Mouse (Mus musculus): ENCODE measurements at regions not wholly inside any gene's neighbourhood (a gene's known extent, or its start where the extent isn't known, plus 50 kb on each side); places are given as distances from the start of the nearest gene placed in this dataset.

DNA sequence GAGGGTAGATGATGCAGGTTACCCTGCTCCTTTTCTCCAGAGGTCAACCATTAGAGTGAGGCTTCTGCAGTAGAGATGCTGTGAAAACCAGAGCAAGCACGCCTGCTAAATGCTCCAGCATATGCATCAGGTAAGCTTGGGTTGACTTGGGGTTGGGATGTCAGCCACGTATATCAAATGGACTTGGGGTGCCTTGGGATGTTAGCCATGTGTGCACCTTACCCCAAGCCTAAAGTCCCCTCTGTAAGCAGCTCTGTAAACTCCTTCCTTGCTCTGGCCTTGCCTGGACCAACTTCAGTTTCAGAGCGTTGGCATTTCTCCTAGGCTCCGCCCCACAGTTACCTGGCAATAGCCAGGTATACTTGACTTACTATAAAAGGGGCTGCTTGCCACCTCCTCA, 155.3 kb upstream of the Tmtc1 start:
- no peak for DNase-seq

DNA sequence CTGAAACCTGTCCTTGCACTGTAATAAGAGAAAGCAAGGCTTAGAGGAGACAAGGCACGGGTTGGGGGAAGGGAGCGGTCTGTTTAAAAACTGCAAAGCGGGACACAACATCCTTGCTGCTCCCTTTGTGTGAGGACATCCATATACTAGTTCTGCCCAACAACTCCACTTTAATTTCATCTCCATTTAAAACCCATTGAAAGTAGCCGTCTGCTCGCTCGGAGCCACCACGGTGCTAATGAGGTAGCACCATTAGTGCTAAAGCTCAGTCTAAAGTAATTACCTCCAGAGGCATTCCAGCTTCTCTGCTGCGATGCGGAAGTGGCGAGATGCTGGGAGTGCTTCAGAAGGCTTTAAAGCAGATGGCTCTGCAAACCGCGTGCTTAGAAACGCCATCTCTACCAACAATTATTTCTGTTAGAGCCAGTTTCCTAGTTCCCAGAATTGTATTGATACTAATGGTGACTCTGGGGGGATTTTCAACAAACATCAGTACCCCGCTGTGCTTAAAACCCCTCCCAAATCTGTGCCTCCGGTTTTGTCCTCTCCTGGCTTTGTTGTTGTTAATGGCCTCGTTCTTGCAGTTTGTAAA, 154.7 kb upstream of the Tmtc1 start:
- no peak for DNase-seq

DNA sequence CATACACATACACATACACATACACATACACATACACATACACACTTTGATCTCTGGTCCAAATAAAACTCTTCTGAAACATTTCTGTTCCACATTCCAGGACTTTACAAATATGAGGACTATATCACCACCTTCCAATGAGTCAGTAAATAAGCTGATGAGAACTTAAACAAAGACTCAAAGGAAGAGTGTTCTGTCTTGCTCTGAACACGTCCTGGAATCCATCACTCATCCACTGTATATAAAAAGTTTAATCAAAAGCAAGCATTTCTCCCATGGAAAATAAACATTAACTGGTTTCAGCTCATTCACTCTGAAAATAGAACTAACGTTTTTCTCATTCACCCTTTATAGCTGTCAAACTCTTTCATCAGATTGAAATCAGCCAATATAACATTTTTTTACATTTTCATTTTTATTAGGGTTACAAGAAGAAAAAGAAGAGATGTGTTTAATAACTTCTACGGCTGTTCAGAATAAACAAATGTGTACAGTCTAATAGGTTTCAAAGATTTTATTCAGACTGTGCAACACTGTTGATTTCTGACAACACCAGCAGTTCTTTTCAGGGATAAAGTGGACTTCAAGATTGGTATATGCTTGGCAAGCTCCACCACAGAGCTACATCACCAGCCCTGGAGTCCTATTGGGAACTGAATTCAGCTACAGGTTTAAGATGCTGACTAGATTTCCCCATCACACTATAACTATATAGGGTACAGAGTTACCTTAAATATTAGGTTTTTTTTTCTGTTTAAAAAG, 151.0 kb upstream of the Tmtc1 start:
- no peak for DNase-seq

DNA sequence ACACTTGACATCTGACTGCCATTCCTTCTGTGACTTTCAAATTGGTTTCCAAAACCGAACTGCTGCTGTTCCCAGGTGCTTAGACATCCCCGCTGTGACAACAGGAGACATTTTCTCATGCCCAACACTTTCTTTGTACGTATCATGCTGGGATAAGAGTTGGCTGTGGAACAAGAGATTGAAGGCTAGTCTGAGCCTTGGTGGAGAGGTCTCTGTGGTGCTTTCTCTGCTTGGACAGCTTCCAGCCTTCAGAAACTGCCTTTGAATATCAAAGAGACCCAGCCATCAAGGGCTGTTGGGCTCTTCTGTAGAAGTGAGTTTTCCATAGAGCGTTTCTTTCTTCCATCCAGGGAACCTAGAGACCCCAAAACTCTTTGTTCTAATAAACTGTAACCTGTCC, 144.8 kb upstream of the Tmtc1 start:
- DNase-seq = no peak

DNA sequence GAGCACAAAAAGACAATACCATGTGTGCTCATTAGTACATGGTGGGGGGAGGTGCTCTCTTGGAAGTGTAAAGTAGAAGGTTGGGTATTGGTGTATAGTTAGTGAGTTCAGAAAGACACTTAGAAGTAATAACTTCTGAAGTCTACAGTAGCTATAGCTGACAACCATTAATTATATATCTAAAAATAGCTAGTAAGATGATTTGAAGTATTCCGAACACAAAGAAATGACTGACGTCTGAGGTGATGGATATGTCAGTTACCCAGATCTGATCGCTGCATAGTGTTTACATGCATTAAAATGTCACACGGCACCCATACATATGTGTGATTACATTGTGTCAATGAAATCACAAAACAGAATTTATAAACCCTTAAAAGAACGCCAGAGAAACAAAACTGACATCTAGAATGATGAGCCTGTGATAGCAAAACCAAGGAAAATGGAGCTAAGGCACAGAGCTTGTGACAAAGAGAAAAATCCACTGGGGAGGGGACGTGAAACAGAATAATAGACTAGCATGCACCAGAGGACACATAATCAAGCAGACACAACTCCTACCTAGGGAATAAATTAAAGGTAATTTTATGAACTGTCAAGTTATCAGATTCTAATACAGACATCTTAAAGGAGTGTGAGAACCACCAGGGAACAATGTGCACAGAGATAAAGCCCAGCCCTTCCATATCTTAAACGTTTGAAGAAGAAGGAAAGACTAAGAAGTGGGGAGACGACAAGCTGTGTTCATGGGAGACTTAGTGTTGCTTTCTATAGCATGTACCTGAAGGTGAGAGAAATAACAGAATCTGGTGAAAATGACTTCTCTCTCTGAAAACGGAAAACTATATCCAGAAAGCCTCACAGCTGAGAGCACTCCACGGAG, 142.5 kb upstream of the Tmtc1 start:
- no peak for DNase-seq

DNA sequence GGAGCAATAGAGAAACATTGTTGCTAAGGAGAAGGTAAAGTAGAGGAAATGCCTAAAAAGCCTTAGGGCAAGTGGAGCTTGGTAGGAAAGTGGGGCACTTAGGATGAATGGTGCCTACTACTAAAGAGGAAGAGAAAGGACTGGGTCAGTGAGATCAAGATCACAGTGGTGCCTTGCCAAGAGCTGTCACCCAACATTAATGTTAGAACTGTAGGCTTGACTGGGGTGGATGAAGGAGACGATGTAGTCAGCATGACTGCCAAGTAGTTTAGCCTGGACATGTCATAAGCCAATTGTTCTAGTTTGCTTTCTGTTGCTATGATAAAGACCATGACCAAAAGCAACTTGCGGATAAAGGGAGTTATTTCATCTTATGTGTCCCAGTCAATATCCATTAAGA, 139.9 kb upstream of the Tmtc1 start:
- no peak for DNase-seq

DNA sequence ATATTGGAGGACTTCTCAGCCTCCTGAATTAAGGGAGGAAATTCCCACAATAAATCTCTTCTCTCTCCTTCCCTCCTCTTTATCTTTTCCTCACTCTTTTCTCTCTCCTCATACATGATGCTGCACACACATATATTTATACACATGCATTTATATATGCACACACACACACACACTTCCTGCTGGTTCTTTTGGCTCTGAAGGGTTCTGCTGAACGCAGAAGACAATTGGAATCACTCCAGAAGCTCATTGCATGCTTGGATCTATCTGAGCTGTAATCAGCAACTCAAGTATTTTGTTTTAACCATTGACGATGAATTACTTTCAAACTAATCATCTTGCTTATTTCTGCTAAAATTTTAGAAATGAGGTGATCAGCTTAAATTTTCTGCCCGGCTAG, 134.1 kb upstream of the Tmtc1 start:
- DNase-seq = no peak

DNA sequence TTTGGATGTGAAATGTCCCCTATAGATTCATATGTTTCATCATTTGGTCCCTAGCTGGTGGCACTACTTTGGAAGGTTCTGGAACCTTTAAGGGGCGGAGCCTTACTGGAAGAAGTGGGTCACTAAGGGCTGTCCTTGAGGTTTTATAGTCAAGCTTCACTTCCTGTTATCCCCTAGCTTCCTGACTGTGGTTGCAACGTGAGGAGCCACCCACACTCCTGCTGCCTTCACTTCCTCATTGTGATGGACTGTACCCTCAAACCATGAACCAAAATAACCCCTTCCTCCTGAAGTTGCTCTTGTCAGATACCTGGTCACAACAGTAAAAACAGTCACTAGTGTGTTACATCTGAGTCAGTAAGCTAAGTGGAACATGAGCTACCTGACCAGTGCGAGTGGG, 133.5 kb upstream of the Tmtc1 start:
- DNase-seq = no peak

DNA sequence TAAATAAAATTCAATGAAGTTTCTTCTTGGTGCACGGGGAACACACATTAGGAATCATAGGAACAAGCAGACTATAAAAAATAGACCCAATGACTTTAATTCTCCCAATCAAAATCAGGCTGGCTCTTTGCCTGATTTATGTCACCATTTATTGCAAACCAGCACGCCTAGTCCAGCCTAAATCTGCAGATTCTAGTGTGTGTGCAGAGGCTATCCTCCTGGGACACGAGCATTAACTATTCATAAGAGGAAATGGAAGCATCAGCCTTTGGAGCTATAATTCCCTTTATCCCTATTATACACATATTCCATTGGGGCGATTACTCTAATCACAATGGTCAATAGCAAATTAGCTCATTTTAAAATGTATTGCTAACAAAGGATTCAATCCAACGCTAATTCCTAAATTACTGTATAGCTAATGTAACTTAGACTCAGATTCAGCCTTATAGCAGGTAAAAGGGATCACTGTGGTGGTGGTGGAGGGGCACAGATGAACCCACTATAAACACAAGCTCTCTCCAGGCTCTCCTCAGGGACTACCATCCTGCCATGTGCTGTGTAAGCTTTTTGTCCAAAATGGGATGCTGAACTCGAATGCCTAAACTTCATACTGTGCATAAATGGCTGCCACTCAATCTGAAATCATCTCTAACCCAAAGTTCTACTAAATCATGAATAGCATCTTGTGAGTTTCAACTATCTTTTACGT, 130.7 kb upstream of the Tmtc1 start:
- DNase-seq = no peak

DNA sequence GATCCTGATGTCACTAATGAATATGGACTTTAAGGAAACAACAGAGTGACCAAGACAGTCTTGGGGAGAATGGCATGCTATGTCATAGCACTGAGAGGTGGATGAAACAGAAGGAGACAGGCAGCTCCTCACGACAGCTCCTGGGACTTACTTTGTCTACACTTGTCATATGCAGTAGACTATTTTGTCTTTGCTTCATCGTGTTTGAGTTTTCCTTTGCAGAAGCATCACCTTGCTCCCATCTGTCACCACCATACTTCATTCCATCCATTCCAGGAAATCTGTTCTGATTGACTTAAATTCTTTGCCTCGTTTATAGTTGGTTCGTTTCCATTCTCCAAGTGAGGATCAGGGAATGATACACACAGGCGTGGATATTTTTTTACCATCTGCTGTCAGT, 128.0 kb upstream of the Tmtc1 start:
- DNase-seq = no peak

DNA sequence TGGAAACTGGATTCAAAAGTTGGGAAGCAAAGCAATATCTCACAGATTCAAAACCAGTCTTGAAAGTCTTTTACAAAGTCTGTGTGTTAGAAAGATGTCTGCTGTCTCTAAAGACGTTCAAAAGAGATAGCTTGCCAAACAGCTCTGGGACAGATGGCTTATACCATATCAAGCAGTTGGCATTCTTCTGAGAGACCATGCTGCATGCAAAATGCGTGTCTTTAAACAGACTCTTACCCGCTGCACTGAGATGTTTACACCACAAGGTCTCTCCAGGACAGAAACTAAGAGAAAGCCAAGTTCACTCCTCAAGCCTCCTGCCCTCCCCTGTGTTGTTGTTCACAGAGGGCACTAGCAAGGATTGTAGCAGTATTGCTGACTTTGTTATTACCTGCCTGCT, 127.5 kb upstream of the Tmtc1 start:
- peak; percentile 10 for DNase-seq

DNA sequence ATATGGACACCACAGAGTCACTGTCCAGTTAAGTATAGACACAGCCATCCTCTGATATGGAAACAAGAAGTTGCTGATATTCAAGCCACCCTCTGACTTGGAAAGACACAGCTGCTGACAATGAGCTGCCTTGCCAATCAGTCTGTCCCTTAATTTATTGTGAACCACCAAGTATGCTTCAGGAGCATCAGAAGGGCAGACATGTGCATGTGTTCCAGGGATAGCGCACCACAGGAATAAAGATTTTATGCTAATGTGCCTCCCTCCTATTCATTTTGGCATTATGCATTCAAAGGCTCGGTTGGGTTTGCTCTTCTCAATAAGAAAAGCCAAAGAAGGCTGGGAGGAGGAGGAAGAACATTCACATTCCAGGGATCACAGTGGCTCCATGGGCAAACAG, 120.0 kb upstream of the Tmtc1 start:
- DNase-seq = no peak

DNA sequence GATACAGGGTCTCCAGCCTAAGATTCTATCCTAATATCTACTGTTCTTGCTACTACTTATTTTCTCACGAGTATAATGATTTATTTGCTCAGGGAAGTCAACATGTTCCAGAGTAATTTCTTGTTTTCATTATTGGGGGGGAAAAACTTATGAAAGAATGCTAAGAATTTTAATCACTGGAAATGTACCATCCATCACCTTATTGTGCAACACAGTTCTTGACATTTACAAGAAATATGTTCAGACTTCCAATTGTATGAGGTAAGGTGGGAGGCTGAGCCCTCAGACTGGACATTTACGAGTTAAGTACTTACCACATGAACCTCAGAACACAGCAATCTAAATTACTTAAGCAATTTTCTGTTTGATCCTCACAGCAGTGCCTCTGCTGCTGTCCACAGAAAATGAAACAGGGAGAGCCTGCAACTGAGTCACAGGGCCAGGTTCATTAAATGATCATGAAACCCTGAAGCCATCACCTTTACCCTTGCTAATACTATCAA, 118.1 kb upstream of the Tmtc1 start:
- DNase-seq = no peak

DNA sequence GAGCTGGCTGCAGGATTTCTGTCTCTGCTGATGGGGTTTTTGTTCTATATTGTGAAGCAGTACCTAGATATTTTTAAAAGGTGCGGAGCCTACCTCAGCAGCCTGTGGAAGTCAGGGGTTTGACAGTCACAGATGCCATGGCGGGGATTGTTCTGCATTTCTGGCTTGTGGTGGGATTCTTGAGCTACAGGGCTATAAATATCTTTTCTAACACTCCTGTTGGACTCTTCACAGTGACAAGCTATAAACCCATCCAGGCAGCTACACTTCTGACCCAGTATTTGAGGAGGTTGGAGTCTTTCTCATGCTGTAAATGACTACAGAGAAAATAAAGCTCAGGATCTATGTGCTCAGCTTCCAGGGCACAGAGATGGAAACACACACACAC, 112.3 kb upstream of the Tmtc1 start:
- no peak for DNase-seq

DNA sequence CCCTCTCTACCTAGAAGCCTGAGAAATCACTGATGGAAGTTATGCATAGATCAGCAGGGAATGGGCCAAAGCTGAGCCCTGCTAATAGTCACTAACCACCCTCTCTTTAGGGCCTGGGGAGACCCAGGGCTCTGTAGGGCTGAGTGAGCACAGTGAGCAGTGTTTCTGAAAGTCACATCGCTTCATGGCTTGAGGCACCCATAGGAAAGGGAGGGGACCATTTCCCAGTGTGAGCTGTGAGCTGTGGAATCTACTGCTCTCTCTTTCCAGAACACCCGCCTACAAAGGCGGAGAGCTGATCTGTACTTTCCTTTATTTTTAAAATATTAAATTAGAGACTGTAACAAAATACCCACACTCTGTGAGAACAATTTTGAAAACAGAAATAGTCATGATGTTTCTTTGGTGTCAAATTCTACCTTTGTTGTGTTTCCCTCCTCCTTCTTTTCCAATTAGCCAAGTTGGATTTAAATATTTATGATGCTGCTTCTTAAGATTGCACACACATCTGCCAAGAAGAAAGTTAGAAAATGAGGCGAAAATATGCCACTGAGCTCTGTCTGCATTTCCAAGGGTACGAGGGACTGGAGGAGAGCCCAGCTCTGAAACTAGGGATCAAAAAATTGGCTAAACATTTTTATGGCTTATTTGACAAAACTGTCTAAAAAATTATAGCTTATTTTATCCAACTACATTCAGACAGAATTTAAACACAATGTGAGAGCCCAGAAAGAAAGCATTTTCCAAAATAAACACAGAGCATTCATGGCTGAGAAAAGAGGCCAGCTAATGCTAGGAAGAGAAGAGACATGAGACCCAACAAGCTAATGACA, 111.7 kb upstream of the Tmtc1 start:
- DNase-seq = peak; percentile 51

DNA sequence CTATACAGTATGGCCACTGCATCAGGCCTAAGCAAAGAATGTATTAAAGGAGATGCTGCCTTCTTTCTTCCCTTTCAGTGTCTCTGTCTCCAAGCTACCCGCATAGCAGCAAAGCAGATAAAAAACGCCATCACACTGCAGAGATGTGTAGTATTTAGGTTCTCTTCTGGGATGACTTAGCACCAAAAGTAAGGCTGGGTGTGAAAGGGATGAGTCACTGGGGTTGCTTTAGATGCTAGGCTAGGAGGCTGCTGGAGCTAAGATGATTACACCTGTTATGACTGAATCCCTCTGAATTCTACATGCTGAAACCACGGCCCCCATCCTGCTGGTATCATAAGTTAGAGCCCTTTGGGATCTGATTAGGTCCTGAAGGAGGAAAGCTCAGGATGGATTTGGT, 110.3 kb upstream of the Tmtc1 start:
- no peak for DNase-seq

DNA sequence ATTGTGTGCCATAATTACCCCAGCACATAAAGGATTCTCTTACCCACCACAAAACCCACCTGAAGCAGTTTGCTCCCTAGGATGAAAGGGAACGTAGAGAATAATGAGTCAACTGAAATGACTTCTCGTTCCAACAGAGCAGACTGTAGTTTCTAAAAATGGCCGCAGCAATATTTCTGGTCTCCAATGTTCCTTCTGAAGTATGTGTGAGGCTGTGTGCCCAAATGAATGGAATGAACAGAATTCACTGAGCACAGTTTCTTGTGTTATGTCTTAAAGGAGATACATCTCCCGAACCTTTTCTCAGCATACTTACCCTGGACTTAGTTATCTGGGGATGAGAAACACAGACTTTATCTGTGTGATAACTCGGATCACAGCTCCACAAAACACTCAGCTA, 109.4 kb upstream of the Tmtc1 start:
- DNase-seq = no peak

DNA sequence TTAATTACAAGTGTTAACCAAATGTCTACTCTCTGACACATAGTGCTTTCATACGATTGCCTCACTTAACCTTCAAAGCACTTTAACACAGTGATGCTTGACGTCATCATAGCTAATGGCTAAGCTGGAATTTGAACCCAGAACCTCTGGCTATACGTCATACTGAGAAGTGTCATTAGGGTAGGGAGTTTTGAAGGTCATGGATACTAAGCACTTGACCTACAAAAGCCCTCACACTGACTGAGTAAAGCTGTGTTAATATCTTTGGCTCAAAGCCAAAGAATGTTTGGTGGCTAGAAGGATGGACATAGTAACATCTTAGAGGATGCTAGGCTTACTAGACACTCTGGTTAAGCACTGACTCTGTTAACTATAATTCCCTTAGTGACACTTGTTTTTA, 106.9 kb upstream of the Tmtc1 start:
- DNase-seq = no peak

DNA sequence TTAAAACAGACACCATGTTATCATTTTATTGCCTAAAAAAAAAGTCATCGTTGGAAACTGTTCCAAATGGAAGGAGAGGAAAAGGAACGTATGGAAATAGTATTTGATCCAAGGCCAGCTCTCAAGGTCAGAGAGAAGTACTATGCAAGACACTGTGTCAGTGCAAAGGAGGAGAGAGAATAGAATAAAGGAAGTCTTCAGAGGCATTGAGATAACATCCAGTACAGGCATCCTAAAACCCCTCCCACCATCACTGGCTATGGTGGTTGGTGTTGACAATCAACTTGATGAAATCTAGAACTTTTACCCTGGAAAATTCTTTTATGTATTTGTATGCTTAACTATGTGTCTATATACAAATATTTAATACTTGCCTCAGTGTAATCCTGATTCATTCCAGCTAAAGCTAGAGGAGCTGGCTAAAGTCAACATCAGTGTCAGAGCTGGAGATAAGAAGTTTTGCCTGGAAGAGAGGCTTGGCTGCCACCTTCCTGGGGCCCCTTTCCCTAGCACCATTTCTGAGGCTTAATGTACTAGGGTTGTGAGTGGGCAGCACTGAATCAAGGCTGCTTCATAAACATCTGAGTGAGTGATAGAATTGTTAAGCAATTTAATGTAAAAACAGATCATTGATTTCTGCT, 104.1 kb upstream of the Tmtc1 start:
- DNase-seq = no peak

DNA sequence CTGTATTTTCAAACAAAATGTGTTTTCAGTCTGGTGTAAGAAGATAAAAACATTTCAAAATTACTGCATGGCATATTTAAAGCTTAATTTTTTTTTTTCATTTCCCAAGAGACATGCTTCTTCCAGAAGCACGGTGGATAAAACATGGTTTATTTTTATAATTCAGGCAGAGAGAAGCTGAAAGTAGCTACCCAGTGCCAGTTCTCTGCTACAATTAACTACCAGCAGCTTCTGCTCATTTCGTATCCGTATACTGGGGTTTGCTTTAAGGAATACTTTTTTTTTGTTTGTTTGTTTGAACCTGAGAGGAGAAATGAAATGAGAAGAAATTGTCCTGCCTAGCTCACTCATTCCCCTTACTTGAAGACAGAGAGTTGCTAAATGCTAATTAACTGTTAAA, 98.9 kb upstream of the Tmtc1 start:
- DNase-seq = no peak

DNA sequence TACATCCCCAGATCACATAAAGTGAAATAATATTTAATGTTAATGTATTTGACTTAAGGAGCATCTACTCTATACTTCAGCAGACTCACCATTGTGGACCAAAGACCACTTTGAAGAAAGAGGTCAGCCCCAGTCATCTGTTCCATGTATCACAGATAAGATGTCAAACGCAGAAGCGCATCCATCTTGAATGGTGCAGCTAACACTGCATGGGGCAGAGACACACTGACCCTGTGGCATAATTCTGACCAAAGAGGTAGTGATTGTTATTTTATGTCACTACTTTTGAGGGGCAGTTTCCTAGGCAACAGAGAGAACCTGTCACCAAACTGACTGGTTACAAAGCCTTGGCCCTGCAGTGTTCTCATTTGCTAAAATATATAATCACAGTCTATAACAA, 97.8 kb upstream of the Tmtc1 start:
- DNase-seq = no peak

All from lung, postnatal 10 days (tissue).